Mouse (Mus musculus): ENCODE measurements around the gene Krt84.

Gene Krt84

GRCm38 (mm10) chr15:101497181-101497580 is 35.4 kb downstream of the Krt84 start:
- no peak for DNase-seq (ENCODE audit: extremely low spot score, low read depth, low spot score)

GRCm38 (mm10) chr15:101495266-101495665 is 37.4 kb downstream of the Krt84 start:
- no peak for DNase-seq (ENCODE audit: extremely low spot score, low read depth, low spot score)

- DNase-seq (ENCODE audit: extremely low spot score, low read depth, low spot score), result no peak
Observed at GRCm38 (mm10) chr15:101494203-101494602, 38.4 kb downstream of the Krt84 start.

DNA sequence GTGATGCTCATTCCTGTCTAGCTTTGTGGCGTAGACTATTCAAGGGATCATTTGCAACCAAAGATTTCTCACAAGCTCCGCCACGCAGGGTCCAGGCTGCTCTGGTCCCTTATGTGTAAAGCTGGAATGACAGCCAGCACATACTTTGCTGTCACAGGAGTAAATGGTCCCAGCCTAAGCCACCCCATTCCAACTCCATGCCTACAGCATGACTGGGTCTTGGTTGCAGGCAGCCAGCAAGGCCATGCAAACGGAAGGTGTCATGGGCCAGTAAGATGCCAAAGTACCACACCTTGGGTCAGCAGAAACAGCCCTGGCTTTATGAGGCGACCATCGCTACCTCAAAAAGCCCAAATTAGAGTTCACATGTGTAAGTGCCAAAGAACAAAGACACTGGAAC is 38.9 kb downstream of the Krt84 start:
- DNase-seq (ENCODE audit: extremely low spot score, low read depth, low spot score), result no peak

DNA sequence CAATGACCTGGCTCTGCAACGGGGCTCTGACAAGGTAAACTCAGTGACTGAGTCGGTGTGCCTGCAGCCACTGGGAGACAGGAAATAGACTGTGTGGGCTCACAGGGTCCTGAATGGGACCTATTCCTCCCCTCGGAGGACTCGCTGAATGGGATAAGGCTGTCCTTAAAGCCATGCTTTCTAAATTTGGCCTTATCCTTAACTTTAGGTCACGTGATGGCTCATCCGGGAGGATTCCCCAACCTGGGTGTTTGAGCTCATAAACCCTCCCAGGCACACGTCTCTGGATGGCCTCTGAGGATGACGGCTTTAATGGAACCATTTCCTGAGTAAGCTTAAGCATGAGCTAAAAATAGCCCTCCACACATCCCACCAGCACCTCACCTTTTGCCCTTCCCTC is 39.9 kb downstream of the Krt84 start:
- DNase-seq (ENCODE audit: extremely low spot score, low read depth, low spot score), result no peak

DNA sequence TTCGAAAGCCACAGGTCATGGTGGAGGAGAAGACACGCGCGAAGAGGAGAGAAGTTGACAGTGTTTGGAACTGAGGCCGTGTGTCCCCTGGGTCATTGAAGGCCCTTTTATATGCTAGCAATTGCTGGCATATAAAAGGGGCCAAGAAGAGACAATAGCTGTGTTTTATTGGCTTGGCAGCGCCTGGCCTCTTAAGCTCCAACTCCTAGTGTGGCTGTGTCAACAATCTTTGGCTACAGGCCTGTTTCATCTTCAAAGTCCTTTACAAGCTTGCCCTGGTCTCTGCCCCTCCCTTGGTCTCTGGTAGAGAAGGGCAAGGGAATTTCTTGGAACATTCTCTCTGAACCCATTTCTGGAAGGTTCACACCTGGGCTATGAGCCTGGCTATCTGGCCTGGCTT is 41.2 kb downstream of the Krt84 start, which contains the start of gene Krt83:
TSS of gene Krt83 (minus strand) at position 82 of the 400 bp plus-strand sequence.
- no peak for DNase-seq (ENCODE audit: extremely low spot score, low read depth, low spot score)

DNA sequence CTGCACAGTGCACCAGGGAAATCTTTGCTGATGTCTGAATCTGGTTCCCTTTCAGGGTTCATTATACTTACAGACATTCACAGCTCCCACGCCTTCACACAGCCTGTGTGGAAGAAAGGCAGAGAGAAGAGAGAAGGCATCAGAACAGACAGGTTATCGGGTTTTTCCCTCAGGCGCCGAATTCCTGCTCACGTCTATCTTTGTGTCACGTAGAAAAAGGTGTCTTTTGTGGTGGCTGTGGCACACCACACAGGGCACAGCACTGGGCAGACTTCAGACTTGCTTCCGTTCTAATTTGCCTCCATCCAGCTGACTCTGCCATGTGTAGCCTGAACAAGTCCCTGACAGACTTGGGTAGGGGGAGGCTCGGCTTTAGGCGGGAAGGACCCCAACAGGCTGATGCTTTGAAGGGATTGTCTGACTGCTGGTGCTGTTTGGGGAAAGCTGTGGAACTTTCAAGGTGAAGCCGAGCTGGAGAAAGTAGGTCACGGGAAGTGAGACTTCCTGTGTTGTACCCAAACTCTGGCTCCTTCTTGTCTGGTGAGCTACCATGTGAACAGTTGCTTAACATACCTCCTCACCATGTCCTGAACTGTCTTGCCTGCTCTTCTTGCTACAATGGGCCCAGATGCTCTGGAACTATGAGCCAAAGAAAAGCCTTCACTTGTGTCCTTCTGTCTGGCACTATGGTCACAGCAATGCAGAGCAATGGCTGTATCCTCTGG is 46.5 kb downstream of the Krt84 start:
- DNase-seq (ENCODE audit: extremely low spot score, low read depth, low spot score), result no peak

DNA sequence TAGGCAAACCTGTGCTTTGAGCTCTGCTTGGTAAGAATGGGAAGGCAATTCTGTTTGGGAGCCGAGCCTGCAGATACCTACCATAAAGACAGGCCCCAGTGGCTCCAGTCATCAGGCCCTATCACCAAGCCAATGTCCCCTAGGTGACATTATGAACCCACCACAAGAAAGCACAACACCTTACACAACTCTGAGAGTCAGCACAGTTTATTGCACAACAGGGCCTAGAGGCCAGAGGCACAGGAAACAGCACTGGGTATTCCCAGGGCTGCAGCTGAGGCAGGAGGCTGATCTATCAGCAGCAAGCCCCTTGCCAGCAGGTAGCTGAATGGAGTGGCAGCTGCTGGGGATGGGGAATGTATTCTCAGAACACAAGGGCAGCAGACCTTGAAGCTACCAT is 47.7 kb downstream of the Krt84 start:
- no peak for DNase-seq (ENCODE audit: extremely low spot score, low read depth, low spot score)

DNA sequence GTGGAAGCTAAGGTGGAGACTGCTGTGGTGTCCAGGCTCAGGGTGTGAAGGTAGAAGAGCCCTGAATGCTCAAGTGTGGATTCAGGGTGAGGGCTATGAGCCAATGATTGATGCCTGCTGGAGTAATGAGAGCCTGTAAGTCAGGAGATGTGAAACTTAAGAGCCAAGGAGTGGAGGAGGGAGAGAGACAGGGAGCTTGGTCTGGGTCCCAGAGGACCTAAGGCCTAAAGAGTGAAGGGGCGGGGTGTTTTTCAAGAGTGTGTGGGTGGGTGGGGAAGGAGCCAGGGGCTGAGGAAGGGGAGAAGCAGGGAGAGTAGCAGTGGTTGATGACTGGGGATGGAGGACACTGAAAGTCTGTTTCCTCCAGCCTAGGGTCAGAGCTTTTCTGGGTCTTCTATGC is 49.0 kb downstream of the Krt84 start:
- DNase-seq (ENCODE audit: extremely low spot score, low read depth, low spot score), result no peak

GRCm38 (mm10) chr15:101482056-101482455 is 50.6 kb downstream of the Krt84 start:
- DNase-seq (ENCODE audit: extremely low spot score, low read depth, low spot score), result no peak

- no peak for DNase-seq (ENCODE audit: extremely low spot score, low read depth, low spot score)
Observed at GRCm38 (mm10) chr15:101479666-101480060, 53.0 kb downstream of the Krt84 start.

- DNase-seq (ENCODE audit: extremely low spot score, low read depth, low spot score), result no peak
Observed at GRCm38 (mm10) chr15:101479007-101479665, 53.5 kb downstream of the Krt84 start.
